Mouse (Mus musculus) hindbrain, embryonic 13.5 days (tissue): ENCODE data around the gene Rusc1. TPM values are rescaled to one million over a fixed set of nuclear protein-coding genes. Genes with fewer than 3 reads are reported as not detected.
A peak's percentile ranks its signal among the peaks of the same experiment; 100 is the strongest.
"Not testable (repeated sequence)": the region's sequence is repeated elsewhere in the genome, so short reads cannot be mapped to it uniquely, and the experiment has no call there.

Experiments
- ATAC-seq: fragments of 200-750 bp; cut with Nextera tagmentation; 2 replicates; pipeline ENCODE4 v1.8.0; 2017; ENCODE audit warnings: moderate TSS enrichment; ENCODE audit not compliant: low FRiP score
- H3K27ac ChIP-seq: fragments of 300-500 bp; sonication (generic); 2 replicates; pipeline ENCODE4 v1.5.1; 2015; ENCODE audit warnings: inconsistent platforms, mild to moderate bottlenecking, moderate library complexity
- H3K27me3 ChIP-seq: fragments of 300-500 bp; sonication (generic); 2 replicates; pipeline ENCODE4 v1.6.1; 2015; ENCODE audit warnings: mild to moderate bottlenecking, inconsistent platforms
- H3K36me3 ChIP-seq: fragments of 300-500 bp; sonication (generic); 2 replicates; pipeline ENCODE4 v1.6.1; 2015; ENCODE audit warnings: mild to moderate bottlenecking, inconsistent platforms
- H3K4me1 ChIP-seq: fragments of 300-500 bp; sonication (generic); replicated peaks from 2 replicates; pipeline ENCODE4 v1.6.1; 2015; ENCODE audit warnings: inconsistent platforms
- H3K4me2 ChIP-seq: fragments of 300-500 bp; sonication (generic); 2 replicates; pipeline ENCODE4 v1.6.1; 2015; ENCODE audit warnings: inconsistent platforms, mild to moderate bottlenecking, moderate library complexity
- H3K4me3 ChIP-seq: fragments of 300-500 bp; sonication (generic); 2 replicates; pipeline ENCODE4 v1.5.1; 2015; ENCODE audit warnings: mild to moderate bottlenecking, inconsistent platforms
- H3K9ac ChIP-seq: fragments of 300-500 bp; sonication (generic); 2 replicates; pipeline ENCODE4 v1.6.1; 2015; ENCODE audit warnings: mild to moderate bottlenecking, inconsistent platforms
- H3K9me3 ChIP-seq: fragments of 300-500 bp; sonication (generic); 2 replicates; pipeline ENCODE4 v1.6.1; 2016; ENCODE audit warnings: inconsistent platforms
- WGBS: fragments of 180-500 bp; shearing (Covaris S2); methylation state at CpG from one replicate; pipeline ENCODE4 v1.1.7; 2015; 5-methylcytosine and 5-hydroxymethylcytosine counted together
- polyA plus RNA-seq: library from polyadenylated mRNA; unstranded; fragments of >200 nt; fragmentation: Nextera tagmentation; extraction: Ambion mirVana; gene quantifications from 2 replicates; pipeline ENCODE4 v1.2.1, GENCODE M21; 2015

Gene Rusc1
- polyA plus RNA-seq, 1 experiment from 2014 or later = 74.5 TPM

- H3K4me1 ChIP-seq = peaks cover 57% of the 10 kb centered on the region
- H3K27me3 ChIP-seq = peaks cover 18% of the 10 kb centered on the region
- H3K4me3 ChIP-seq = peak overlapping the region; percentile 69
- H3K9me3 ChIP-seq = no peaks in the 10 kb centered on the region
- H3K4me2 ChIP-seq = peak overlapping the region; percentile 91
- peaks cover 56% of the 10 kb centered on the region for H3K36me3 ChIP-seq
- peak; percentile 24 for ATAC-seq
- peak overlapping the region; percentile 89 for H3K27ac ChIP-seq
- under 1% methylated on average over 74 of the region's 74 CpGs for whole genome bisulfite sequencing
- H3K9ac ChIP-seq = peak overlapping the region; percentile 90
Observed at GRCm38 (mm10) chr3:89090694-89091655, 2.1 kb downstream of the Rusc1 start.

GRCm38 (mm10) chr3:89089882-89090591 is 3.1 kb downstream of the Rusc1 start:
- Histone ChIP-seq H3K4me3 (peak overlapping the region; percentile 69), H3K4me2 (peak overlapping the region; percentile 91), H3K4me1 (peaks cover 57% of the 10 kb centered on the region), H3K36me3 (peaks cover 55% of the 10 kb centered on the region), H3K27me3 (peaks cover 18% of the 10 kb centered on the region), H3K27ac (peak overlapping the region; percentile 89), H3K9ac (peak overlapping the region; percentile 90), H3K9me3 (no peaks in the 10 kb centered on the region)
- ATAC-seq = peak; percentile 65
- under 1% methylated on average over 40 of the region's 40 CpGs for WGBS

GRCm38 (mm10) chr3:89088974-89089373 is 4.1 kb downstream of the Rusc1 start:
- Histone ChIP-seq H3K27ac (no peak overlapping the region), H3K27me3 (peaks cover 18% of the 10 kb centered on the region), H3K9ac (peak overlapping the region; percentile 90), H3K36me3 (peaks cover 55% of the 10 kb centered on the region), H3K9me3 (no peaks in the 10 kb centered on the region), H3K4me3 (peak overlapping the region; percentile 69), H3K4me2 (peak overlapping the region; percentile 91), H3K4me1 (peaks cover 56% of the 10 kb centered on the region)
- ATAC-seq = no peak
- WGBS = 67% methylated on average over 14 of the region's 14 CpGs

GRCm38 (mm10) chr3:89087338-89088110 is 5.6 kb downstream of the Rusc1 start:
- Histone ChIP-seq H3K27me3 (peaks cover 18% of the 10 kb centered on the region), H3K36me3 (peaks cover 57% of the 10 kb centered on the region), H3K9me3 (no peaks in the 10 kb centered on the region), H3K9ac (no peak overlapping the region), H3K27ac (no peak overlapping the region), H3K4me2 (no peak overlapping the region), H3K4me3 (no peak overlapping the region), H3K4me1 (peaks cover 51% of the 10 kb centered on the region)
- ATAC-seq = no peak
- 32% methylated on average over 21 of the region's 21 CpGs for WGBS

DNA sequence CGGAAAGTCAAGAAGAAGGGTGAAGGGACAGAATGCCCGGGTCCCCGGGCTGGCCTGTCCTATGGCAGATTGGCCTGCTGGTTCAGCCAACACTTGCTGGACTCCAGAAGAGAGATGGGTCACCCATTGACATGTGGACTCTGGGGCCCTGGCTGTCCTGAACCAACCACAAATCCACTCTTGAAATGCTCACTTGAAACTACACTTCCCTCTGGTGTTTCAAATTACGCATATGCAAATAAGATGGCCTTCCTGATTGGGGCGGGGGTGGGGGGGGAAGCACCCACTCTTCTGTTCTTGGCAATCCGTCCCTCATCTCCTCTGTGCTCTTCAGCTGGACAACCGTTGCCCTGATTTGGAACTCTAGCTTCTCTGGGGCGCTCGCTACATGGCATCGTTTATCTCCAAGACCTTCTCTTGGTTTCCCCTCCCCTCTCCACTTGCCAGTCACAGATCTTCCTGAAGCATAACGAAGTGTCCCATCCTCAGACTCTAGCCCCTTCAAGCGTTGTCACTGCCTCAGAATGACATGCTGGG is 8.4 kb downstream of the Rusc1 start:
- H3K4me3 ChIP-seq = no peak overlapping the region
- H3K9me3 ChIP-seq = no peaks in the 10 kb centered on the region
- peaks cover 27% of the 10 kb centered on the region for H3K4me1 ChIP-seq
- 85% methylated on average over 12 of the region's 12 CpGs for WGBS
- H3K36me3 ChIP-seq = peaks cover 71% of the 10 kb centered on the region
- ATAC-seq = no peak
- no peak overlapping the region for H3K4me2 ChIP-seq
- no peak overlapping the region for H3K9ac ChIP-seq
- H3K27me3 ChIP-seq = peaks cover 18% of the 10 kb centered on the region
- no peak overlapping the region for H3K27ac ChIP-seq

- H3K36me3 ChIP-seq = peaks cover 75% of the 10 kb centered on the region
- H3K27me3 ChIP-seq = peaks cover 13% of the 10 kb centered on the region
- WGBS = 83% methylated on average over 2 of the region's 2 CpGs
- no peaks in the 10 kb centered on the region for H3K9me3 ChIP-seq
- H3K4me2 ChIP-seq = no peak overlapping the region
- no peak overlapping the region for H3K9ac ChIP-seq
- H3K4me1 ChIP-seq = peaks cover 21% of the 10 kb centered on the region
- H3K27ac ChIP-seq = no peak overlapping the region
- no peak for ATAC-seq
- H3K4me3 ChIP-seq = no peak overlapping the region
Observed at GRCm38 (mm10) chr3:89084133-89084532, 9.0 kb downstream of the Rusc1 start.

GRCm38 (mm10) chr3:89082287-89082686 is 10.8 kb downstream of the Rusc1 start:
- H3K4me3 ChIP-seq, H3K27me3 ChIP-seq, H3K9me3 ChIP-seq, H3K9ac ChIP-seq, H3K4me2 ChIP-seq, H3K27ac ChIP-seq, H3K4me1 ChIP-seq, ATAC-seq: not testable (repeated sequence)
- peaks cover 69% of the 10 kb centered on the region for H3K36me3 ChIP-seq

- H3K27me3 ChIP-seq = no peaks in the 10 kb centered on the region
- H3K36me3 ChIP-seq = peaks cover 78% of the 10 kb centered on the region
- H3K9me3 ChIP-seq = no peaks in the 10 kb centered on the region
- no peaks in the 10 kb centered on the region for H3K4me1 ChIP-seq
- H3K4me3 ChIP-seq = no peak overlapping the region
- H3K9ac ChIP-seq = no peak overlapping the region
- no peak for ATAC-seq
- H3K4me2 ChIP-seq = no peak overlapping the region
- 94% methylated on average over 9 of the region's 9 CpGs for WGBS
- H3K27ac ChIP-seq = no peak overlapping the region
Observed at GRCm38 (mm10) chr3:89077383-89077782, 15.7 kb downstream of the Rusc1 start.

DNA sequence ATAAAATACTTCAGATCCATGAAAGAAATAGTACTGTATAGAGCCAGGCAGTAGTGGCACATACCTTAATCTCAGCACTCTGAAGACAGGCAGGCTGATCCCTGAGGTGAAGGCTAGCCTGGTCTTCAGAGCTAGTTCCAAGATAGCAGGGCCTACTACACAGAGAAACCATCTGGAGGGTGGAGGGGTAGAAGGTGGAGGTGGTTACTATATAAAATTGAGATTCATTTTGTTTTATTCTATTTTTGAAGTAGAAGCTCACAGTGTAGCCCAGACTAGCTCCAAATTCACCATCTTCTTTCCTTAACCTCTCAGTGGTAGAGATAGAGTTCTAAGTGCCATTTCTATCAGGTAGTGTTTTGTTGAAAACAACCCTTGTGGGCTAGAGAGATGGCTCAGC is 25.8 kb downstream of the Rusc1 start:
- H3K4me1 ChIP-seq = no peaks in the 10 kb centered on the region
- peaks cover 92% of the 10 kb centered on the region for H3K36me3 ChIP-seq
- no peak overlapping the region for H3K4me3 ChIP-seq
- H3K4me2 ChIP-seq = no peak overlapping the region
- H3K9me3 ChIP-seq = no peaks in the 10 kb centered on the region
- no peaks in the 10 kb centered on the region for H3K27me3 ChIP-seq
- no peak for ATAC-seq
- H3K27ac ChIP-seq = no peak overlapping the region
- H3K9ac ChIP-seq = no peak overlapping the region

DNA sequence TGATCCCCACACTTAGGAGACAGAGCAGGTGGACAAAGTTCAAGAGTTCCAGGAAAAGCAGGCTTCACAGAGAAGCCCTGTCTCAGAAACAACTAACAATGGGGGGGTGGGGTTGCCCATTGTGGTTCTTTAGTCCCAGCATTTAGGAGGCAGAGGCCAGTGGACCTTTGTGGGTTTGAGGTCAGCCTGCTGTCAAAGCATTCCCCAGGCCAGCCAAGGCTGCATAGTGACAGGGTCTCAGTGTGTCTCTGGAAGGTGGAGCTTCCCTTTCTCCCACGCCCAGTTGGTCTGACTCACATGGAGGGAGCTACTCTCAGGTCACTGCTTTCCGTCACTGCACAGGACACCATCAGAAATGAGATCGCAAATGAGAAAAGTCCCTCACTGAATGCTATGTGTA is 31.4 kb downstream of the Rusc1 start:
- H3K9ac ChIP-seq = no peak overlapping the region
- no peak overlapping the region for H3K4me3 ChIP-seq
- no peaks in the 10 kb centered on the region for H3K4me1 ChIP-seq
- no peaks in the 10 kb centered on the region for H3K27me3 ChIP-seq
- 29% methylated on average over 3 of the region's 3 CpGs for WGBS
- ATAC-seq = no peak
- no peak overlapping the region for H3K4me2 ChIP-seq
- no peak overlapping the region for H3K27ac ChIP-seq
- H3K9me3 ChIP-seq = no peaks in the 10 kb centered on the region
- H3K36me3 ChIP-seq = peaks cover 88% of the 10 kb centered on the region

- Histone ChIP-seq H3K27me3 (no peaks in the 10 kb centered on the region), H3K4me1 (no peaks in the 10 kb centered on the region), H3K9ac (no peak overlapping the region), H3K9me3 (no peaks in the 10 kb centered on the region), H3K4me2 (no peak overlapping the region), H3K4me3 (no peak overlapping the region), H3K27ac (no peak overlapping the region), H3K36me3 (peaks cover 80% of the 10 kb centered on the region)
- WGBS = 81% methylated on average over 3 of the region's 3 CpGs
- ATAC-seq = no peak
Observed at GRCm38 (mm10) chr3:89058783-89059182, 34.3 kb downstream of the Rusc1 start.

DNA sequence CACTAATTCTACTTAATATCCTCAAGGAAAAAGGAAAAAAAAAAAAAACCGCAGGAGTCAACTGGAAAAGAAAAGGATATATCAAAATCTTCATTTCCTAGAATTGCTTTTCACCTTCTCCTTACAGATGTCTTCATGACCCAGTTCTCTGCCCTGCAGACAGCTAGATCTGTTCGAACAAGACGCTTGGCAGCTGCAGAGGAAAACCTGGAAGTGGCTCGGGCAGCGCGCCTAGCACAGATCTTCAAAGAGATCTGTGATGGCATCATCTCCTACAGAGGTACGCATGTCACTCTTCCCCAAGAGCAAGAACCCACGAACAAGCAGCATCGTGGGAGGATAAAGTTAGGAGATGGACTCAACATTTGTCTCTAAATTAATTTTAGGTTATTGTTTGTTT is 34.8 kb downstream of the Rusc1 start:
- Histone ChIP-seq H3K36me3 (peaks cover 79% of the 10 kb centered on the region), H3K4me2 (no peak overlapping the region), H3K4me1 (no peaks in the 10 kb centered on the region), H3K9me3 (no peaks in the 10 kb centered on the region), H3K27me3 (no peaks in the 10 kb centered on the region), H3K4me3 (no peak overlapping the region), H3K9ac (no peak overlapping the region), H3K27ac (no peak overlapping the region)
- 94% methylated on average over 9 of the region's 9 CpGs for WGBS
- no peak for ATAC-seq
